Mouse (Mus musculus): ENCODE data around the gene 1700061G19Rik. TPM values are rescaled to one million over a fixed set of nuclear protein-coding genes. Genes with fewer than 3 reads are reported as not detected.

1700061G19Rik gene
- total RNA-seq, 1 experiment, result 17.3 TPM

GRCm38 (mm10) chr17:56919725-56920124 is 44.4 kb downstream of the 1700061G19Rik start:
- Histone ChIP-seq H3K9ac (ENCODE audit: insufficient read depth, low read depth, low read length, poor library complexity, severe bottlenecking) (no peak overlapping the region), H3K36me3 (ENCODE audit: control insufficient read depth, insufficient read depth, low read length, poor library complexity, severe bottlenecking) (peaks cover 39% of the 10 kb centered on the region), H3K27ac (ENCODE audit: insufficient read depth, low read depth, low read length, poor library complexity, severe bottlenecking) (no peak overlapping the region), H3K4me3 (ENCODE audit: insufficient read depth in 1 of 2, low read depth in 1 of 2, low read length in 2 of 2, poor library complexity in 1 of 2, severe bottlenecking in 1 of 2) (no peak overlapping the region), H3K9me3 (ENCODE audit: control insufficient read depth, insufficient read depth, low read depth, low read length) (no peaks in the 10 kb centered on the region), H3K4me1 (ENCODE audit: control insufficient read depth in 2 of 2, insufficient read depth in 2 of 2, low read length in 2 of 2, poor library complexity in 1 of 2) (no peaks in the 10 kb centered on the region)
- no peak for DNase-seq (ENCODE audit: low read depth, low spot score)
- TF ChIP-seq CHD2 (IDR thresholded peaks at IDR 0.05; ENCODE audit: low read depth, low read length), result no peak
- in situ Hi-C loops (cut with MboI; ENCODE audit: low sequenced_read_pairs in 2 of 2, unreplicated experiment in 2 of 2), result no loop called here

- H3K4me1 ChIP-seq (ENCODE audit: control insufficient read depth in 2 of 2, insufficient read depth in 2 of 2, low read length in 2 of 2, poor library complexity in 1 of 2), result peaks cover 5 to 6% of the 10 kb centered on the region in 2 experiments; a peak in 1 of 4 replicates
- no peak for DNase-seq (ENCODE audit: low read depth, low spot score)
- in situ Hi-C loops (cut with MboI; ENCODE audit: low sequenced_read_pairs in 2 of 2, unreplicated experiment in 2 of 2), result no loop called here
- TF ChIP-seq CHD2 (IDR thresholded peaks at IDR 0.05; ENCODE audit: low read depth, low read length) (no peak), MAFK (IDR thresholded peaks at IDR 0.05; ENCODE audit: insufficient read depth, low read depth, low read length) (no peak), ZNF384 (IDR thresholded peaks at IDR 0.05; ENCODE audit: low read depth, low read length) (no peak), ZC3H11A (IDR thresholded peaks at IDR 0.05; ENCODE audit: borderline replicate concordance, low read depth, low read length) (no peak), HCFC1 (IDR thresholded peaks at IDR 0.05; ENCODE audit: borderline replicate concordance, insufficient read depth, low read length) (no peak)
- H3K27ac ChIP-seq (ENCODE audit: insufficient read depth, low read depth, low read length, poor library complexity, severe bottlenecking), result no peak overlapping the region
- H3K9me3 ChIP-seq (ENCODE audit: control insufficient read depth, insufficient read depth, low read depth, low read length), result no peaks in the 10 kb centered on the region
- no peak overlapping the region for H3K4me3 ChIP-seq (ENCODE audit: insufficient read depth in 1 of 2, low read depth in 1 of 2, low read length in 2 of 2, poor library complexity in 1 of 2, severe bottlenecking in 1 of 2)
- H3K36me3 ChIP-seq (ENCODE audit: control insufficient read depth, insufficient read depth, low read length, poor library complexity, severe bottlenecking), result peaks cover 21% of the 10 kb centered on the region
- H3K9ac ChIP-seq (ENCODE audit: insufficient read depth, low read depth, low read length, poor library complexity, severe bottlenecking), result no peak overlapping the region
These were observed 50.7 kb downstream of the 1700061G19Rik start for GRCm38 (mm10) chr17:56925998-56926397.

- Histone ChIP-seq H3K4me1 (ENCODE audit: control insufficient read depth in 2 of 2, insufficient read depth in 2 of 2, low read length in 2 of 2, poor library complexity in 1 of 2) (peaks cover 7 to 11% of the 10 kb centered on the region in 2 experiments; a peak in 3 of 4 replicates), H3K9ac (ENCODE audit: insufficient read depth, low read depth, low read length, poor library complexity, severe bottlenecking) (no peak overlapping the region), H3K36me3 (ENCODE audit: control insufficient read depth, insufficient read depth, low read length, poor library complexity, severe bottlenecking) (peaks cover 12% of the 10 kb centered on the region), H3K4me3 (ENCODE audit: insufficient read depth in 1 of 2, low read depth in 1 of 2, low read length in 2 of 2, poor library complexity in 1 of 2, severe bottlenecking in 1 of 2) (no peak overlapping the region), H3K9me3 (ENCODE audit: control insufficient read depth, insufficient read depth, low read depth, low read length) (no peaks in the 10 kb centered on the region), H3K27ac (ENCODE audit: insufficient read depth, low read depth, low read length, poor library complexity, severe bottlenecking) (no peak overlapping the region)
- TF ChIP-seq ZNF384 (IDR thresholded peaks at IDR 0.05; ENCODE audit: low read depth, low read length) (no peak), CHD2 (IDR thresholded peaks at IDR 0.05; ENCODE audit: low read depth, low read length) (no peak), MAFK (IDR thresholded peaks at IDR 0.05; ENCODE audit: insufficient read depth, low read depth, low read length) (no peak), ZC3H11A (IDR thresholded peaks at IDR 0.05; ENCODE audit: borderline replicate concordance, low read depth, low read length) (no peak), HCFC1 (IDR thresholded peaks at IDR 0.05; ENCODE audit: borderline replicate concordance, insufficient read depth, low read length) (no peak)
- in situ Hi-C loops (cut with MboI; ENCODE audit: low sequenced_read_pairs in 2 of 2, unreplicated experiment in 2 of 2), result no loop called here
- no peak for DNase-seq (ENCODE audit: low read depth, low spot score)
These were observed 53.8 kb downstream of the 1700061G19Rik start for GRCm38 (mm10) chr17:56929101-56929500.

GRCm38 (mm10) chr17:56929530-56929929 is 54.3 kb downstream of the 1700061G19Rik start:
- no peak for DNase-seq (ENCODE audit: low read depth, low spot score)
- Histone ChIP-seq H3K4me1 (ENCODE audit: control insufficient read depth in 2 of 2, insufficient read depth in 2 of 2, low read length in 2 of 2, poor library complexity in 1 of 2) (peaks cover 8 to 14% of the 10 kb centered on the region in 2 experiments; a peak in 3 of 4 replicates), H3K9me3 (ENCODE audit: control insufficient read depth, insufficient read depth, low read depth, low read length) (no peaks in the 10 kb centered on the region), H3K27ac (ENCODE audit: insufficient read depth, low read depth, low read length, poor library complexity, severe bottlenecking) (no peak overlapping the region), H3K4me3 (ENCODE audit: insufficient read depth in 1 of 2, low read depth in 1 of 2, low read length in 2 of 2, poor library complexity in 1 of 2, severe bottlenecking in 1 of 2) (no peak overlapping the region), H3K9ac (ENCODE audit: insufficient read depth, low read depth, low read length, poor library complexity, severe bottlenecking) (no peak overlapping the region), H3K36me3 (ENCODE audit: control insufficient read depth, insufficient read depth, low read length, poor library complexity, severe bottlenecking) (peaks cover 12% of the 10 kb centered on the region)
- TF ChIP-seq ZC3H11A (IDR thresholded peaks at IDR 0.05; ENCODE audit: borderline replicate concordance, low read depth, low read length) (no peak), MAFK (IDR thresholded peaks at IDR 0.05; ENCODE audit: insufficient read depth, low read depth, low read length) (no peak), HCFC1 (IDR thresholded peaks at IDR 0.05; ENCODE audit: borderline replicate concordance, insufficient read depth, low read length) (no peak), ZNF384 (IDR thresholded peaks at IDR 0.05; ENCODE audit: low read depth, low read length) (no peak), CHD2 (IDR thresholded peaks at IDR 0.05; ENCODE audit: low read depth, low read length) (no peak)
- in situ Hi-C loops (cut with MboI; ENCODE audit: low sequenced_read_pairs in 2 of 2, unreplicated experiment in 2 of 2), result no loop called here

GRCm38 (mm10) chr17:56930026-56930425 is 54.7 kb downstream of the 1700061G19Rik start:
- Histone ChIP-seq H3K36me3 (ENCODE audit: control insufficient read depth, insufficient read depth, low read length, poor library complexity, severe bottlenecking) (peaks cover 12% of the 10 kb centered on the region), H3K27ac (ENCODE audit: insufficient read depth, low read depth, low read length, poor library complexity, severe bottlenecking) (no peak overlapping the region)
- TF ChIP-seq HCFC1 (IDR thresholded peaks at IDR 0.05; ENCODE audit: borderline replicate concordance, insufficient read depth, low read length) (no peak), MAFK (IDR thresholded peaks at IDR 0.05; ENCODE audit: insufficient read depth, low read depth, low read length) (no peak), ZC3H11A (IDR thresholded peaks at IDR 0.05; ENCODE audit: borderline replicate concordance, low read depth, low read length) (no peak), CHD2 (IDR thresholded peaks at IDR 0.05; ENCODE audit: low read depth, low read length) (no peak), ZNF384 (IDR thresholded peaks at IDR 0.05; ENCODE audit: low read depth, low read length) (no peak)

More at GRCm38 (mm10) chr17:56930026-56930425, 54.7 kb downstream of the 1700061G19Rik start:
- no peaks in the 10 kb centered on the region for H3K9me3 ChIP-seq (ENCODE audit: control insufficient read depth, insufficient read depth, low read depth, low read length)
- H3K4me1 ChIP-seq (ENCODE audit: control insufficient read depth in 2 of 2, insufficient read depth in 2 of 2, low read length in 2 of 2, poor library complexity in 1 of 2), result peaks cover 8 to 14% of the 10 kb centered on the region in 2 experiments; a peak in 3 of 4 replicates
- no peak for DNase-seq (ENCODE audit: low read depth, low spot score)
- H3K4me3 ChIP-seq (ENCODE audit: insufficient read depth in 1 of 2, low read depth in 1 of 2, low read length in 2 of 2, poor library complexity in 1 of 2, severe bottlenecking in 1 of 2), result no peak overlapping the region
- in situ Hi-C loops (cut with MboI; ENCODE audit: low sequenced_read_pairs in 2 of 2, unreplicated experiment in 2 of 2), result loop anchor here in 1 of 2 experiments (10.0 kb wide), 1 partner anchor 125 kb away; no protein-coding TSS in a partner anchor
- H3K9ac ChIP-seq (ENCODE audit: insufficient read depth, low read depth, low read length, poor library complexity, severe bottlenecking), result no peak overlapping the region
